Mouse (Mus musculus) neural tube, embryonic 11.5 days (tissue): ENCODE data around the gene Smoc2. TPM values are rescaled to one million over a fixed set of nuclear protein-coding genes. Genes with fewer than 3 reads are reported as not detected.

Source experiments
- ATAC-seq: fragments of 200-750 bp; cut with Nextera tagmentation; 2 replicates; pipeline ENCODE4 v1.8.0; 2017; ENCODE audit warnings: moderate number of reproducible peaks, mild to moderate bottlenecking, moderate TSS enrichment, moderate library complexity; ENCODE audit not compliant: insufficient read depth, low FRiP score, low TSS enrichment
- DNase-seq: peaks from one replicate; pipeline ENCODE4 v3.0.0-alpha.2; 2015; ENCODE audit warnings: low spot score
- H3K27ac ChIP-seq: fragments of 300-500 bp; sonication (generic); 2 replicates; pipeline ENCODE4 v1.5.1; 2014; ENCODE audit warnings: low read depth, mild to moderate bottlenecking, low read length
- H3K27me3 ChIP-seq: fragments of 300-500 bp; sonication (generic); 2 replicates; pipeline ENCODE4 v1.6.1; 2014; ENCODE audit warnings: mild to moderate bottlenecking, low read length, mixed read lengths; ENCODE audit not compliant: control insufficient read depth, insufficient read depth
- H3K36me3 ChIP-seq: fragments of 300-500 bp; sonication (generic); 2 replicates; pipeline ENCODE4 v1.6.1; 2014; ENCODE audit warnings: mild to moderate bottlenecking, low read length, moderate library complexity, mixed read lengths; ENCODE audit not compliant: control insufficient read depth, insufficient read depth
- H3K4me1 ChIP-seq: fragments of 300-500 bp; sonication (generic); 2 replicates; pipeline ENCODE4 v1.6.1; 2014; ENCODE audit warnings: low read length, mixed read lengths; ENCODE audit not compliant: control insufficient read depth, insufficient read depth
- H3K4me2 ChIP-seq: fragments of 300-500 bp; sonication (generic); 2 replicates; pipeline ENCODE4 v1.6.1; 2014; ENCODE audit warnings: low read depth, mild to moderate bottlenecking, moderate library complexity
- H3K4me3 ChIP-seq: fragments of 300-500 bp; sonication (generic); 2 replicates; pipeline ENCODE4 v1.5.1; 2014; ENCODE audit warnings: low read depth, low read length
- H3K9ac ChIP-seq: fragments of 300-500 bp; sonication (generic); 2 replicates; pipeline ENCODE4 v1.6.1; 2014; ENCODE audit warnings: mild to moderate bottlenecking, low read length
- H3K9me3 ChIP-seq: fragments of 300-500 bp; sonication (generic); 2 replicates; pipeline ENCODE4 v1.6.1; 2016; ENCODE audit warnings: low read length; ENCODE audit not compliant: control insufficient read depth
- WGBS: fragments of 180-500 bp; shearing (Covaris S2); extraction: QIAGEN DNeasy Blood & Tissue Kit; methylation state at CpG from one replicate; pipeline ENCODE4 v1.1.7; 2014; 5-methylcytosine and 5-hydroxymethylcytosine counted together
- polyA plus RNA-seq: library from polyadenylated mRNA; unstranded; fragments of >200 nt; fragmentation: Nextera tagmentation; extraction: Ambion mirVana; gene quantifications from 2 replicates; pipeline ENCODE4 v1.2.1, GENCODE M21; 2014

Smoc2 gene
- polyA plus RNA-seq, 1 experiment from 2014 or later: 17.1 TPM

- no peak overlapping the region for H3K27ac ChIP-seq
- H3K27me3 ChIP-seq: no peaks in the 10 kb centered on the region
- no peak for DNase-seq
- H3K9me3 ChIP-seq: no peaks in the 10 kb centered on the region
- H3K4me3 ChIP-seq: no peak overlapping the region
- no peak for ATAC-seq
- H3K9ac ChIP-seq: no peak overlapping the region
- H3K4me1 ChIP-seq: no peaks in the 10 kb centered on the region
- no peak overlapping the region for H3K4me2 ChIP-seq
- no peaks in the 10 kb centered on the region for H3K36me3 ChIP-seq
- 88% methylated on average over 5 of the region's 5 CpGs for WGBS
Observed at GRCm38 (mm10) chr17:14445611-14446010, 166.3 kb downstream of the Smoc2 start.

DNA sequence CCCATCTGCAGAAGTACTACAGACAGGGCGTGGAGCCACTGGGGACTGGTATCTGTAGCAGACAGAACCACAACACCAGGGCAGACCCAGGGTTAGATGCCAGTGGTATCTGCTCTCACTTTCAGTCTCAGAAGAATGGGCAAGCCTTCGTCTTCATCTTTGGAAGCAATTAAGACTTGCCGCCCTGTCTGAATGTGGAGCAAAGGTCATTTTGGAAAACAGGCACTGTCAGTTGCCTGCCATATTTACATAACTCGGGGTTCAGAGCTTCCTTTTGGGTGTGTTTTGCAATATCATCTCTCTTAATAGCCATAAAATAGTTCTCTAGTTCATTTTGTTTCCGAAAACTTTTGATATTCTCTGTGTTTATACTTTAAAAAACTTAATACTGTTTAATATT lies 168.0 kb downstream of the Smoc2 start:
- no peaks in the 10 kb centered on the region for H3K27me3 ChIP-seq
- no peaks in the 10 kb centered on the region for H3K9me3 ChIP-seq
- H3K4me2 ChIP-seq: no peak overlapping the region
- no peak overlapping the region for H3K27ac ChIP-seq
- H3K36me3 ChIP-seq: no peaks in the 10 kb centered on the region
- no peak for DNase-seq
- H3K9ac ChIP-seq: no peak overlapping the region
- no peak overlapping the region for H3K4me3 ChIP-seq
- H3K4me1 ChIP-seq: no peaks in the 10 kb centered on the region
- no peak for ATAC-seq
- 91% methylated on average over 5 of the region's 5 CpGs for WGBS

Other genes starting within 250 kb of the Smoc2 start
- not detected in 2 replicates for gene Gm7358, start 220.0 kb upstream of the Smoc2 start, polyA plus RNA-seq
- 1.1 and 1.4 TPM in 2 replicates for gene Dact2, start 75.2 kb upstream of the Smoc2 start, polyA plus RNA-seq